Mouse (Mus musculus) brain, embryonic 18.5 days (tissue): Measurements from ENCODE around the gene Tubgcp6.

ENCODE experiments used
- DNase-seq: peaks from one replicate; pipeline ENCODE4 v3.0.0-alpha.2; 2012; ENCODE audit warnings: low read depth, low spot score

Tubgcp6 gene

GRCm38 (mm10) chr15:89122649-89123366, at the start of gene Tubgcp6:
TSS of gene Tubgcp6 (minus strand) at chr15:89123112.
- DNase-seq: peak; percentile 89

DNA sequence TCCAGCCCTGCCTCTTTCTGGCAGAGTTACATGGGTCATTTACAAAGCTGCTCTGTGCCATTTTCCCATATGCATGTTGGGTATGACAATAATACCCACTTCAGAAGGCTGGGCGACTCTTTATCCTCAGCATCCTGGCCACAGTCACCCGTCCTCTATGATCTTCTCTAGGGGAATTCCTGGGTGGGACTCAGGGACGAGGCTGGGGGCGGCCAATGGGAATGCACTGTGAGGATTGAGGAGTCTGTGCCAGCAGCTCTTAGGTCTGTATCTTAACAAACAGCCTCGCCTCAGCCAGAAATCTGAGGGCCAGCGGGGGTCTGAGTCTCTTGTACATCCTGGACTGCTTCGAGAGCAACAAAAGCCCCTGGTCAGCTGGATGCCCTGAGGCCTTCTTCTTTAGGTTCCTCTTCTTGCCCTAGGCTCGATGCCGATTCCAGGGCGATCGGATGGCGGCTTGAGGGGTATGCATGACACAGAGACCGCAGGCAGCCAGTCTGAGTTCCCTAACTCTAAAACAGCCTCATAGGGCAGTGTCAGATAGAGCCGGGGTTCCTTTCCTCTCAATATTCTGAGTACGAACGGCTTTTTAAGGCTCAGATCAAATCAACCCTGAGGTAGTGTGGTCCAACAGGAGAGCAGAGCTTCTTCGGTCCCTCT, 49.5 kb upstream of the Tubgcp6 start:
- no peak for DNase-seq

DNA sequence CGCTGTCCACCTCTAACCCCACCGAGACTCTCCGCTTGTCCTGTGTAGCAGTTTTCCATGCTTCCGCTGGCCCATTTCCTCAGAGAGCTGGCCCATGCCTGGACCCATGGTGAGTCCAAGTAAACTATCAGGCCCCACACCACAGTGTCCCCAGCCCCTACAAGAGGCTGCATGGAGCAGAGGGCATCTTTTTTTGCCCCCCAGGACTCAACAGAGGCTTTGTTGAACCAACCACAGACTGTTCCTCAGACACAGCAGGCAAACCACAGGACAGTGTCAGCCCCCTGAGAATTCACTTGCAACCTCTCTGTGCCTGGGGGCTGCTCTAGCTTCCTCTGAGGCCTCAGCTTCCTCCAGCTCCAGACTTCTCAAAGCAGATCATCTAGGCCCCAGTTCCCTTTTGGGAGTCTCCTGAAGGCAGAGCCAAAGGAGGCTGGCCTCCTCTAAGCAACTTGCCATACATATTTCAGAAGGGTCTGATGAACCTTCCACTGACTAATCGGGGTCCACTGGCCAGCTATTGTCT, 48.7 kb upstream of the Tubgcp6 start:
- DNase-seq: no peak

DNA sequence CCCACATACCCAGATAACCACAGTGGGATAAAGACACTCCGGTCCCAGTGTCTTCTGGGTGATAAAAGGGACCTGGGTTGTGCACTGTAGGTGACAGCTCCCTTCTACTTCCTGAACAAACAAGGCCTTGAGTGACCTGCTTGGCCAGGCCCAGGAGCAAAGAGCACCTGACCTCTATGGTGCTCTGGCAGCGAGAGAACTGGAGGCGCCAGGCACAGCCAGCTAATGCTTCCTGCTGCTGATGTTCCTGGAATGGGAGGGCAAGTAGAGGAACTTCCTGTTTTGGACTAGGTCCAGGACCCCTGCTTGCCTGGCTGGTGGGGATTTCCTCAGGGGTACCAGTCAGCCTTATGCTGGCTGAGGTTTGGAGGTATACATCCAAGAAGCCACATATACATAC, 47.2 kb upstream of the Tubgcp6 start:
- no peak for DNase-seq

- DNase-seq: no peak
These were observed 46.5 kb upstream of the Tubgcp6 start for GRCm38 (mm10) chr15:89169431-89169830.

DNA sequence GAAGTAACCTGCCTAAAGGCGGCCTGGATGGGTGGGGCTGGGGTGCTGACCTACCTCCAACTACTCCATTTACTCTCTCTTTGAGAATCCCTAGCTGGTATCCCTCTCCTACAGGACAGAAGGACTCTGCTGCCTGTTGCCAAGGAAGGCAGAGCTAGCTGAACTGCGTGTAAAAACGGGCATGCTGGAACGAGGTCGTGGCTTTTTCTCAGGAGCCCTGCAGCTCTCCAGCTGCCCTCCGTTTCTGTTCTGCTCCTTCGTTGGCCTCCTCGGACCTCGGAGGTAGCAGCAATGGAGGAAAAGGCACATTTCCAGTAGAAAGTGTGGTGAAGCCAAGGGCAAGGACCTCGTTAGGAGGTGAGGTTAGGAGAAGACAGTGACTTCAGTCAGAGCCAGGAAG, 46.0 kb upstream of the Tubgcp6 start:
- no peak for DNase-seq

GRCm38 (mm10) chr15:89165478-89165877, 42.6 kb upstream of the Tubgcp6 start:
- DNase-seq: no peak

- no peak for DNase-seq
These were observed 38.5 kb upstream of the Tubgcp6 start for GRCm38 (mm10) chr15:89161397-89161796.

DNA sequence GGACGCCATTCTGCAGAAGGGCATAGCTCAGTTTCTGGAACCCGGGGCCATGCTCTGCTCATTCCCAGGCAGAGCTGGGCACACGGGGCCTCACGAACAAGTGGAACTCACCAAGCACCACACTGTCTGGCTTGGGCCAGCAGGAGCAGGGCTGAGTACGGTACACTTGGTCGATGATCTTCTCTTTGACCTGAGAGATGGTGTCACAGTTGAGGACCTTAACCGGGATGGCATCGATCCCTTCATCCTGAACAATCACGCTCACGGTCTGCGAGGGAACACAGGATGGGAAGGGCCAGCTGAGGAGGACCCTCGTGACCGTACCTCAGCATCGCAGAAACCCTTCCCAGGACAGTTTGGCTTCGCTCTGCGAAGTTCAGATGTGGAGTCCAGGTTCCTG, 35.6 kb upstream of the Tubgcp6 start:
- no peak for DNase-seq

GRCm38 (mm10) chr15:89157954-89158353, 35.0 kb upstream of the Tubgcp6 start:
- DNase-seq: no peak

DNA sequence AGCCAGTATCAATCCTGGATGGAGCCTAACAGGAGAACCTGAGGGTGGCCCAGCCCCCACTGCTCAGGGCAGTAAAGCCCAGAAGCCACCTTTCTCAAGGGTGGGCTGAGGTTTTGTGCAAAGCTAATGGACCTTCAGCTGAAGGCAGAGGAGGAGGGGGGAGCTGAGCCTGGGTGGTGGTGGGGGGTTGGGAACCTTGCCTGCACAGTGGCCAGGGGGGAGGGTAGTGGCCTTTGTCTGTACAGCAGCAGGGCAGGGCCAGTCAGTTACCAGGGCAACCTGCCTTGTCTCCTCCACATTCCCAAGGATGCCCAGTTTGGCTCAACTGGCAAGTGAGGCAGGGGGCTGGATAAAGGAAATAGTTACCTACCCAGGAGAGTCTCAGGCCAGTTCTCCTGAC, 29.4 kb upstream of the Tubgcp6 start:
- no peak for DNase-seq

DNA sequence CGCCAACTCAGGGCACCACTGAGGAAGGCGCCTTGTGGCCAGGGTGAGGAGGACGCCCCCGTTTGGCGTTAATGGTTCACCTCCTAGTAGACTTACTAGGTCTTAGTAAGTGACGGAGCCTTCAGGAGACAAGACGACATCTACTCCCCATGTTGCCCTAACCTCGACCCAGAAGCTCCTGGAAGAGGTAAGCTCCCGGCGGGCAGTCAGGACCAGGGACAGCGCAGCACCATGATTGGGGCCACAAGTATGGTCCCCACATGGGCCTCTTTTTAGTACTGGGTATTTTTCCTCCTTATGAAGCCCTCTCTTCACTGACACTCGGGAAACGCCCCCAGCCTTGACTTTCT, 27.1 kb upstream of the Tubgcp6 start:
- no peak for DNase-seq

DNA sequence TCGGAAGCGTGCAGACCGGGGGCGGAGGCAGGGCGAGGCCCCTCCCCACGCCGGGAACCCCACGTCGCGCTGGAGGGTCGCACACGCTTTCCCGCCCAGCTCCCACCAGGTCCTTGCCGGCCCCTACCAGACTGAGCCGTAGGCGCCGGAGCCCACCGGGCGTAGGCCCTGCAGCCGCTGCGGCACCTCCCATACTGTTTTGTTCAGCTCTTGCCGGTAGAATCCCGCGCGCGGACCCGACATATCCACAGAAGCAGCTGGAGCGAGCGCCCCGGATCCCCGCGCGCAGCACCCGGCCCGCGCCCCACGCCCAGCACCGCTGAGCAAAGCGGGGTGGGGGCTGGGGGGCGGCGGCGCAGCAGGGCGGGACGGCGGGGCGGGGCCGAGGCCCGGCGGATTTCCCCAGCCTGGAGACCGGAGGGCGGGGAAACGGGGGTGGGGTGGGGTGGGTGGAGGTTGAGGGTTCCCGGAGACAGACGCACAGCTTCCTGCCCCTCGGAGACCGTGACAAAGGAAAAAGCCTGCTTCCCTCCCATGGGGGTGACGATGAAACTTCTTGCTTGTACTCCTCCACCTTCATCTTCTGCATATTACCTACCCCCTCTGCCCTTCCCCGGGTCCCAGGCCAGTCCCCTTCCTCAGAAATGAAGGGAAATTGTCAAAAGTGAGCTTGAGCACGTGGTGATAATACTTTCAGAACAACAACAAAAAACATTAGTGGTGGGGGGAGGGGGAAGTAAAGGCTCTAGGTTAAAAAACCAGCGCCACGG, 26.5 kb upstream of the Tubgcp6 start, which contains the start of gene Mapk11:
Gene Mapk11 (minus strand): TSS at position 358 of the 770 bp plus-strand sequence.
- DNase-seq: no peak

- DNase-seq: no peak
These were observed 25.8 kb upstream of the Tubgcp6 start for GRCm38 (mm10) chr15:89148496-89149270.

DNA sequence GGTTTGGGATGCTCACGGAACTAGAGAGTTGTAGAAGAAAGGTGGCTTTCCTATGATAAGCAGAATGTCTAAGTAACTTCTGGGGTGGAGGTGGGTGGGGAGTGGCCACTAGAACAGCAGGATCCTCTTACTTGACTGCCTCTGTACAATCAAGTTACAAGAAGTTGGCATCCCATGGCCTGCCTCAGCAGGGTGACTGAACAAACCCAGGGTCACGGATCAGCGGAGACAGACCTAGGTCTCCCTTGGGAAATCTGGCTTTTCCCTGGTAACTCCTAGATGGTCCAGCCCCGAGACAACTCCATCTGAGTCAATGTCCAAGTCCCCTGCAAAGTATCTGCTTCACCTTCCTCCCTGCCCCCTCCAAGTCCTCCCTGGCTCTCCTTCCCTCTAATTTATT, 25.0 kb upstream of the Tubgcp6 start:
- DNase-seq: no peak

DNA sequence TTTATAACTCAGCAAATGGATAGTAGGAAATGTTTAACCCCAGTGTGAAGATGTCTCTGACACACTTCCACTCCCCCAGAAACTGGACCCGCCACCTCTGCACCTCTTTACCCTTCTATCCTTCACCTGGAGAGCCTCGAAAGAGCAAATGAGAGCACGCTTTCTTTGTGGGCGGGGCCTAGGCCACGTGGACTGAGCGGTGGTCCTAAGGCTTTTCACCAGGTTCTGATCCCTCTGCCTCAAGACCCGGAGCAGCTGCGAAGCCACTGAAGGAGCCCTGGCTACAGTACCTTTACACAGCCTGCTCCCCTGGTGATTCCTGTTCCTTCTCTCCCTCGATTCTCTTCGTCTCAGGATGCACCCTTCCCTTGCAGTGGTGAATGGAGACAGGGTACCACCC, 24.5 kb upstream of the Tubgcp6 start:
- no peak for DNase-seq

DNA sequence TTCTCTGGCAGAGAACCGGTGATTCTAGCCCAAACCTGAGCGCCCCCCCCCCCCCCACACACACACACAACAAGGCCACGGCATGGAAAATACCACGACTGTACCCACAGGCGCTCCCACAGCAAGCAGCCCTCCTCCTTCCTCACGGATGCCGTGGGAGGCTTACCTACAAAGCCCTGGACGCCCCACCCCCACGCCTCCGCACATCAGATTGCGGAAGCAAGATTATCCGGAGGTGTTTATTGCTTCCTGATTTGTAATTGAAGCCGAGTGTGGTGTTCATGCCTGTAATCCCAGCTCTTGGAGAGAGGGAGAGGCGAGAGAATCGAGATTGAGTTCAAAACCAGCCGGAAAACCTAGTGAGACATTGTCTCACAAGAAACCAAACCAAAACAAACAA, 24.1 kb upstream of the Tubgcp6 start:
- DNase-seq: no peak

DNA sequence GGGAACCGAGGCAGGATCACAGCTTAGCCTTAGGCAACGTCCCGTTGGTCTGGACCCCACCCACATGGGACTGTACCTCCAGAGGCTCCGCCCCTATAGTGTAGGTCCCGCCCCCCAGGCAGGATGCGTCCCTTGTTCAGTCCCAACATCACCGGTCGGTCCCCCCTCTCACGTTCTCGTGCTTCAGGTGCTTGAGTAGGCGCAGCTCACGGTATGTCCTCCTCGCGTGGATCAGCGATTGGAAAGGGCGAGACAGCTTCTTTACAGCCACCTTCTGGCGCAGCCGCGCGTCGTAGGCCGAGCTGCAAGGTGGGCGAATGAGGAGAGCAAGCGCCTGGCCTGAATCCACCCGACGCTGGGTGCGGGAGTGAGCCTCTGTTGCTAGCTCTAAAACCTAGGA, 23.6 kb upstream of the Tubgcp6 start:
- no peak for DNase-seq

DNA sequence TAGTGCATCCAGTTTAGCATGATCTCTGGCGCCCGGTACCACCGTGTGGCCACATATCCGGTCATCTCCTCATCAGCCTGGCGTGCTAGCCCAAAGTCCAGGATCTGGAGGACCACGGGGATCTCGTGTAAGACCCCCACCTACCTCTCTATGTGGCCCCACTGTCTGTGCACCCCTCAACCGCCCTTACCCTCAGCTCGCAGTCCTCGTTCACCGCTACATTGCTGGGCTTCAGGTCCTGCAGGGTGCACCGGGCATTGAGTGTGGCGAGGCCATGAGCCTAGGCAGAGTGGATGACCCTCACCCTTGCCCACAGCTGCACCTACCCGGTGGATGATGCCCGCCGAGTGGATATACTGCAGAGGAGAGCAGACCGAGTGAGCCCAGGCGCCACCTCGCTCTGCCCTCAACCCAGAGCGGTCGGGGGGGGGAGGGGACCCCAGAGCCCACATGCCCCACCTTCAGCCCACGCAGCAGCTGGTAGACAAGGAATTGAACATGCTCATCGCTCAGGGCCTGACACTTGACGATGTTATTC, 23.0 kb upstream of the Tubgcp6 start:
- DNase-seq: no peak

GRCm38 (mm10) chr15:89144965-89145364, 22.1 kb upstream of the Tubgcp6 start:
- DNase-seq: no peak

- no peak for DNase-seq
These were observed 20.2 kb upstream of the Tubgcp6 start for GRCm38 (mm10) chr15:89143134-89143533.
